Mouse (Mus musculus) kidney, embryonic 14.5 days (tissue): Measurements from ENCODE around the gene Zfp326. TPM values are rescaled to one million over a fixed set of nuclear protein-coding genes. Genes with fewer than 3 reads are reported as not detected.

Experiments
- ATAC-seq: fragments of 200-750 bp; cut with Nextera tagmentation; 2 replicates; pipeline ENCODE4 v1.8.0; 2017; ENCODE audit warnings: moderate number of reproducible peaks, mild to moderate bottlenecking, moderate TSS enrichment, moderate library complexity; ENCODE audit not compliant: low FRiP score, low TSS enrichment
- H3K27ac ChIP-seq: fragments of 300-500 bp; sonication (generic); 2 replicates; pipeline ENCODE4 v1.5.1; 2014; ENCODE audit warnings: low read depth, mild to moderate bottlenecking, low read length, moderate library complexity, mixed read lengths
- H3K27me3 ChIP-seq: fragments of 300-500 bp; sonication (generic); 2 replicates; pipeline ENCODE4 v1.6.1; 2014; ENCODE audit warnings: mild to moderate bottlenecking, low read length; ENCODE audit not compliant: control insufficient read depth, insufficient read depth
- H3K36me3 ChIP-seq: fragments of 300-500 bp; sonication (generic); 2 replicates; pipeline ENCODE4 v1.6.1; 2014; ENCODE audit warnings: low read length, mixed read lengths; ENCODE audit not compliant: control insufficient read depth, insufficient read depth
- H3K4me1 ChIP-seq: fragments of 300-500 bp; sonication (generic); 2 replicates; pipeline ENCODE4 v1.6.1; 2014; ENCODE audit warnings: low read length, mixed read lengths; ENCODE audit not compliant: control insufficient read depth, insufficient read depth
- H3K4me2 ChIP-seq: fragments of 300-500 bp; sonication (generic); replicated peaks from 2 replicates; pipeline ENCODE4 v1.6.1; 2014; ENCODE audit warnings: low read depth, mild to moderate bottlenecking, low read length
- H3K4me3 ChIP-seq: fragments of 300-500 bp; sonication (generic); 2 replicates; pipeline ENCODE4 v1.5.1; 2014; ENCODE audit warnings: mild to moderate bottlenecking, low read length
- H3K9ac ChIP-seq: fragments of 300-500 bp; sonication (generic); 2 replicates; pipeline ENCODE4 v1.6.1; 2014; ENCODE audit warnings: low read depth, mild to moderate bottlenecking, low read length, moderate library complexity
- H3K9me3 ChIP-seq: fragments of 300-500 bp; sonication (generic); 2 replicates; pipeline ENCODE4 v1.6.1; 2016; ENCODE audit warnings: low read length; ENCODE audit not compliant: control insufficient read depth
- WGBS: fragments of 180-500 bp; shearing (Covaris S2); extraction: QIAGEN DNeasy Blood & Tissue Kit; methylation state at CpG from one replicate; pipeline ENCODE4 v1.1.7; 2014; 5-methylcytosine and 5-hydroxymethylcytosine counted together
- polyA plus RNA-seq: library from polyadenylated mRNA; unstranded; fragments of >200 nt; fragmentation: Nextera tagmentation; extraction: Ambion mirVana; gene quantifications from 2 replicates; pipeline ENCODE4 v1.2.1, GENCODE M21; 2014

The Zfp326 gene
- polyA plus RNA-seq, 1 experiment from 2014 or later = 57.3 TPM

DNA sequence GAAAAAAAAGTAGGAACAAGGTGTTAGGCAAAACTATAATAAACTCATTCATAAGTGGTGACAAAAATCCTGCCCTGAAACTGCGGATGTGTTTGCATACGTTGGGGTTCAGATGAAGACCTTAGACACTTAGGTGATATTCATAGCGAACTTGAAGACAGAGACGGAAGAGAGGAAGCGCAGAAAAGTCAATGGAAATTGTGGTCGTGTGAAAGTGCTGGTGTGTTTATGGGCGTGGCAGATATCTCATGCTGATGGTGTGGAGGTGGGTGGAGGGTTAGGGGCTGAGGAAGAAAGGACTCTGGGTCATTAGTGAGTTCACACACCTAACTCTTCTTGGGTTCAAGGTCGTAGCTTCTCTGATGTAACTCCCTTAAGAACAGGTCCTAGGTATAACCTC is 4.2 kb upstream of the Zfp326 start:
- Histone ChIP-seq H3K27ac (no peak overlapping the region), H3K27me3 (no peaks in the 10 kb centered on the region), H3K4me2 (no peak overlapping the region), H3K4me1 (peaks cover 13% of the 10 kb centered on the region), H3K4me3 (no peak overlapping the region), H3K36me3 (no peaks in the 10 kb centered on the region), H3K9me3 (no peaks in the 10 kb centered on the region), H3K9ac (no peak overlapping the region)
- 82% methylated on average over 8 of the region's 8 CpGs for WGBS
- no peak for ATAC-seq

- H3K4me1 ChIP-seq = peaks cover 8% of the 10 kb centered on the region
- WGBS = 58% methylated on average over 7 of the region's 7 CpGs
- H3K27ac ChIP-seq = no peak overlapping the region
- H3K9ac ChIP-seq = no peak overlapping the region
- no peak overlapping the region for H3K4me2 ChIP-seq
- no peak overlapping the region for H3K4me3 ChIP-seq
- no peaks in the 10 kb centered on the region for H3K36me3 ChIP-seq
- no peaks in the 10 kb centered on the region for H3K9me3 ChIP-seq
- ATAC-seq = no peak
- no peaks in the 10 kb centered on the region for H3K27me3 ChIP-seq
Measured at GRCm38 (mm10) chr5:105872916-105873315, 3.4 kb upstream of the Zfp326 start.

DNA sequence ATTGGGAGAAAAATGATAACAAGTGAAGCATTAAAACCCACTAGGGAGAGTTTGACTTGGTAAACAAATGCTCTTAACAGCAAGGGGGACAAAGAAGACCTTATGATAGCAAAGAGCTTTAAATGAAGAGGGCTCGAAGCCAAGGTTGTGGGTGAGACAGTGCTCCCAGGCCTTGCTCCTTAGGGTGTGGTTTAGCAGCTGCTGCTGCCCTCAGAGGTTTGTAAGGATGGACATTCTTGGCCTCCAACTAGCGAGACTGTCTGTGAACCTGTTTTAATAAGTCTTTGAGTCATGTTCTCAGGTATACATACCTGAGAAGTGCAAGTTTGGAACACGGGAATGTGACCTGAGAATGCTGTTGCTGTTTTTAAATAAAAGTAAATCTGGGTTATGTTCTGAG is 2.6 kb upstream of the Zfp326 start:
- Histone ChIP-seq H3K9ac (no peak overlapping the region), H3K4me1 (peaks cover 10% of the 10 kb centered on the region; the same call in 1 of the 2 replicates), H3K27me3 (no peaks in the 10 kb centered on the region), H3K9me3 (no peaks in the 10 kb centered on the region), H3K27ac (no peak overlapping the region), H3K4me2 (no peak overlapping the region), H3K4me3 (no peak overlapping the region), H3K36me3 (no peaks in the 10 kb centered on the region)
- WGBS = 76% methylated on average over 3 of the region's 3 CpGs
- no peak for ATAC-seq

- no peak overlapping the region for H3K4me3 ChIP-seq
- WGBS = 96% methylated on average over 11 of the region's 11 CpGs
- ATAC-seq = no peak
- no peaks in the 10 kb centered on the region for H3K27me3 ChIP-seq
- no peak overlapping the region for H3K4me2 ChIP-seq
- H3K4me1 ChIP-seq = peaks cover 12% of the 10 kb centered on the region; the same call in 1 of the 2 replicates
- no peak overlapping the region for H3K9ac ChIP-seq
- H3K36me3 ChIP-seq = no peaks in the 10 kb centered on the region; the same call in 1 of the 2 replicates
- no peaks in the 10 kb centered on the region for H3K9me3 ChIP-seq
- H3K27ac ChIP-seq = no peak overlapping the region
Measured at GRCm38 (mm10) chr5:105874476-105874875, 1.9 kb upstream of the Zfp326 start.

DNA sequence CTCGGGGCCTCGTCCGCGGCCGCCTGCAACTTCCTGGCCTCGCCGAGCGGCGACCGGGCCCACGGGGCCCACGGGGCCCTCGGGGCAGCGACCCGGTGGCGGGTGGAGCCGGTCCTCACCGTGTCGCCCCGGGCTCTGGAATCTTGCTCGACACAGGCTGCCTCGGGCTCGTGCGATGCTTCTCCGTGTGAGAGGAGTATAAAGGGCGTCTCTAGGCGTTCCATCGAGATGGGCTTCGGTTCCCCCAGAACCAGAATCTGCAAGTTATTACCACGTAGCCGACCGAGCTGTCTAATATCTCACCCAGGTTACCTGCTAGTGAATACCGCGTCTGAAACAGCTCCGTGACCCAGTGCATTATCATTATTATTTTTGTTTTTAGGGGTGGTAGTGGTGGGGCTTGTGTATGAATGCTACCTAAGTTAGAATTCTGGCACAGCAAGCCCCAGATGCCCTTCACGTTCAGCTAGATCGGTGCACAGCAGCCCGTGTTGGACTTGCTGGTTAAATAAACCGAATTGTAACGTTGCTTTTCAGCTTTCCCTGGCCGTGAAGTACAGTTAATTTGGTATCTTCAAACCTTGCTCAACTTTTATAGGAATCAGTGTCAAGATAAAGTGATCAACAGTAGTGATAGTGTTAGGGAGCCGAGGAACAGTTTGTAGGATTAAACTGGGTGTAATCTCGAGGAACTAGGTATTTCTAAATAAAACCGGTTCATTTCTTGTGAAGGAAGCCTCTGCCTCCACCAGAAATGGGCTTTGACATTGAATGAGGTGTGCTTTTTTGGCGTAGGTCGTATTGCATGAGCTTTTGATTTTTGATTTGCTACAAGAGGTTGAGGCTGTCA is 785 bp downstream of the Zfp326 start:
- no peak for ATAC-seq

GRCm38 (mm10) chr5:105887317-105887716 is 11.0 kb downstream of the Zfp326 start:
- Histone ChIP-seq H3K9me3 (no peaks in the 10 kb centered on the region), H3K4me3 (no peak overlapping the region), H3K4me2 (no peak overlapping the region), H3K36me3 (peaks cover 39% of the 10 kb centered on the region), H3K9ac (no peak overlapping the region), H3K4me1 (no peaks in the 10 kb centered on the region), H3K27ac (no peak overlapping the region), H3K27me3 (no peaks in the 10 kb centered on the region)
- ATAC-seq = no peak
- 77% methylated on average over 4 of the region's 4 CpGs for WGBS

More for the DNA sequence above, 785 bp downstream of the Zfp326 start:
- Histone ChIP-seq H3K27me3 (no peaks in the 10 kb centered on the region), H3K4me1 (peaks cover 12% of the 10 kb centered on the region; the same call in 1 of the 2 replicates), H3K4me3 (peak overlapping the region; percentile 87), H3K9ac (peak overlapping the region; percentile 99), H3K9me3 (no peaks in the 10 kb centered on the region), H3K4me2 (peak overlapping the region; percentile 69), H3K27ac (peak overlapping the region; percentile 81), H3K36me3 (peaks cover 4% of the 10 kb centered on the region; the same call in 1 of the 2 replicates)
- under 1% methylated on average over 46 of the region's 46 CpGs for WGBS

GRCm38 (mm10) chr5:105898161-105898560 is 21.8 kb downstream of the Zfp326 start:
- H3K27me3 ChIP-seq = no peaks in the 10 kb centered on the region
- no peak overlapping the region for H3K27ac ChIP-seq
- no peaks in the 10 kb centered on the region for H3K4me1 ChIP-seq
- 94% methylated on average over 4 of the region's 4 CpGs for WGBS
- H3K9ac ChIP-seq = no peak overlapping the region
- no peaks in the 10 kb centered on the region for H3K9me3 ChIP-seq
- peaks cover 54% of the 10 kb centered on the region for H3K36me3 ChIP-seq
- H3K4me3 ChIP-seq = no peak overlapping the region
- no peak overlapping the region for H3K4me2 ChIP-seq
- no peak for ATAC-seq

DNA sequence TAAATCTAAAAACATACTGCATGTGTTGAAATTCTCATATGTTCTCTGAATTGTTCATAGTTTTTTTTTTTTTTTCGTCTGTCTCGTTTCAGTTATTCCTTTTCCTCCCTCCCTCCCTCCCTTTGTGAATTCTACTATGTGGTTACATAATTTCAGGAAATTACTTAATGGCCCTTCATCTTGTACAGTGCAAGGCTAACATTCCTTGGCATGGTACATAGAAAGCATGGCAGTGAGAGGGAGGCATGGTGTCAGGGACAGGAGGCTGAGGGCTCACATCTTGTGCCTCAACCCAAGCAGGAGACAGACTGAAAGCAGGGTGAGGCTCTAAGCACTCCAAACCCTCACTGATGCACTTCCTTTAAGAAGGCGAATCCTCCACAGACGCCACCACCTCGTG is 32.8 kb downstream of the Zfp326 start:
- Histone ChIP-seq H3K27me3 (no peaks in the 10 kb centered on the region), H3K9ac (no peak overlapping the region), H3K4me1 (no peaks in the 10 kb centered on the region), H3K4me2 (no peak overlapping the region), H3K27ac (no peak overlapping the region), H3K36me3 (peaks cover 74% of the 10 kb centered on the region), H3K4me3 (no peak overlapping the region), H3K9me3 (no peaks in the 10 kb centered on the region)
- 83% methylated on average over 5 of the region's 5 CpGs for WGBS
- ATAC-seq = no peak

GRCm38 (mm10) chr5:105909671-105910070 is 33.3 kb downstream of the Zfp326 start:
- Histone ChIP-seq H3K9me3 (no peaks in the 10 kb centered on the region), H3K4me1 (no peaks in the 10 kb centered on the region), H3K4me2 (no peak overlapping the region), H3K4me3 (no peak overlapping the region), H3K9ac (no peak overlapping the region), H3K27ac (no peak overlapping the region), H3K27me3 (no peaks in the 10 kb centered on the region), H3K36me3 (peaks cover 76% of the 10 kb centered on the region)
- 76% methylated on average over 3 of the region's 3 CpGs for WGBS
- ATAC-seq = no peak
